Mouse (Mus musculus) layer of hippocampus, adult 8-10 months (tissue): Measurements from ENCODE around the gene Lrch1. TPM values are rescaled to one million over a fixed set of nuclear protein-coding genes. Genes with fewer than 3 reads are reported as not detected.

ENCODE experiments used
- DNase-seq, 2 experiments: peaks; one replicate each; pipeline ENCODE4 v3.0.0; 2022; ENCODE audit warnings: low spot score in 2 of 2
- total RNA-seq, 4 experiments: library from RNA; stranded (reverse); gene quantifications; 2 replicates each; pipeline ENCODE4 v1.2.4; 2022

The Lrch1 gene
- total RNA-seq, 4 experiments from 2014 or later = 14.8 to 43.1 (median 18.3) TPM

DNA sequence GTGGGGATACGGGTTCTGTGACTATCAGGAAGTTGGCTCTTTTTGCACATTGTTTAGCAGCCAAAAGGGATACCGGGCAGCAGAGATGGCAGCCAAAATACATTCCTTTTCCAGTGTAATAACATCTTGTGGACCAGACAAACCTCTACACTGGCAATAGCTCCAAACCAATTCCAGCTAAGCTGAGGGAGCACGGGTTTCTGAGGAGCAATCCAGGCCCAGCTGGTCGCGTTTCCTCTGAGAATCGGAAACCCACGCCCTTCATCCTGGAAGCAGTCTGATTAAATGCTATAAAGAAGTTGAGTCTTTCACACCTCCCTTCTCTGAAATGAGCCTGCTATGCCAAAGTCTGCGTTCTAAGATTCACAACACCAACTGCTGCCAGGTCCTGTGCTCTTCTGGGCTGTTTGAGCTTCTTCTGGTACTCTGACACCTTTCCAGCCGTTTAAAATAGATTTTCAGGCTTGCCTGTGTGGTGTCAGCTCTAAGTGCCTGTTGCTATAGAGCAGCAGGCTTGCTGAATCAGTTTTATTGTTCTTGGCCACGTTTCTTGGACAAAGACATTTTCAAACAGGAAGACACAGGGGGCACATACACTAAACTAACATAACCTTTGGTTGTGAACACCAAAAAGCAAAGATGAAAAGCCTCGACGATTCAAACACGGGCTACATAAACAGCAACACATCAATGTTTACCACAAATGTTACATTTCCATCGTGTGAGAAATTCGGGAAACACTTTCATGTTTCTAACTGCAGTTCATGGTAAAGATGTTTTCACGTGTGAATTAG lies 94.5 kb downstream of the Lrch1 start:
- peak; percentile 35 to 37 for DNase-seq

DNA sequence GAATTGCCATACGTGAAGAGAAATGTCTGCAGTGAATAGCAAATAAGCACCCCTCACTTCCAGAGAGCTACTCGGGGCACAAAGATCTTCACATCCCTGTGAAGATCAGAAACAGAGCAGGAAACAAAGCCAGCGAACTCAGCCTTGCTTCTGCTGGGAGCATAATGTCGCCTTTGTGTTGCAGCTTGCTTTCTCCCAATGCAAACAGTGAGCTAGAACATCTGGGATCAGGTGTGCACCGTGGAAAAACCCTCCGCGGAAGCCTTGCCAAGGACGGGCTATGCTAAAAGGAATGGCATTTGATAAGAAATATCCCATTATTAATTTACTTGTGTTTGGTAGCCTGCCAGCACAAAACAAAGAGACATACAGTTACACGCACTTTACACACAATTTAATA lies 95.8 kb downstream of the Lrch1 start:
- DNase-seq = no peak

DNA sequence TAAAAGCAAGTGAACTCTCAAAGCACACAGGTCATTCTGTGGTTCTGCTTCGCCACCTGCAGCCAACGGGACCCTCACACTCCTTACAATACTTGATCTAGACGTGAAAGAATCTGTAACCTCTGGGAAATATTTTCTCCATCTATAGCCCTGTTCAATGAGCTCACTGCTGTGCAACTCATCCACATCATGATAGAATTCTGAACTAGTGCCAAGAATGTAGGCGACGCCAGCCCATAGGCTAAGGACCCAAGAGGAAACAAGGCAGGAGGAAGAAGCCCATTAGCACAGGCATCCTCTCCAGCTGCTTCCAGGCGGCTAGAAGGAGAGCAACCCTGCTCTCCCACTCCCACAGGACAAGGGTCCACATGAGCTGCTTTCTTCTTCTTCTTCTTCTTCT lies 98.7 kb downstream of the Lrch1 start:
- DNase-seq = no peak

DNA sequence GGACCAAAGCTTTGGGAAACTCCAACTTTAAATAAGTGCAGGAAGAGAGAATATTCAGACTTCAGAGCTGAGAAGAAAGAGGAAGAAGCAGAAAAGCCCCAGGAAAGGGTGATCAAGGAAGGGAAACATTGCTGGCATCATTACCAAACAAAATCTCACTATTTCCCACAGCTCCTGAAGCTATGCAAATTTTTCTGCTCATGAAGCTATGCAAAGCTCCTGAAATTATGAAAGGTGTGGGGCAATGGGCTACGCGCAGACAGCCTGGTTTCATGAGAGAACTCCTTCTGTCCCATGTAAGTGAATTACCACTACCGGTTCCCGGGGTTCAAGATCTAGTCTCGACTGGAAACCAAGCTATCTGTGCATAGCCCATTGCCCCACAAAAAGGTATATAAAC lies 99.5 kb downstream of the Lrch1 start:
- DNase-seq = no peak

DNA sequence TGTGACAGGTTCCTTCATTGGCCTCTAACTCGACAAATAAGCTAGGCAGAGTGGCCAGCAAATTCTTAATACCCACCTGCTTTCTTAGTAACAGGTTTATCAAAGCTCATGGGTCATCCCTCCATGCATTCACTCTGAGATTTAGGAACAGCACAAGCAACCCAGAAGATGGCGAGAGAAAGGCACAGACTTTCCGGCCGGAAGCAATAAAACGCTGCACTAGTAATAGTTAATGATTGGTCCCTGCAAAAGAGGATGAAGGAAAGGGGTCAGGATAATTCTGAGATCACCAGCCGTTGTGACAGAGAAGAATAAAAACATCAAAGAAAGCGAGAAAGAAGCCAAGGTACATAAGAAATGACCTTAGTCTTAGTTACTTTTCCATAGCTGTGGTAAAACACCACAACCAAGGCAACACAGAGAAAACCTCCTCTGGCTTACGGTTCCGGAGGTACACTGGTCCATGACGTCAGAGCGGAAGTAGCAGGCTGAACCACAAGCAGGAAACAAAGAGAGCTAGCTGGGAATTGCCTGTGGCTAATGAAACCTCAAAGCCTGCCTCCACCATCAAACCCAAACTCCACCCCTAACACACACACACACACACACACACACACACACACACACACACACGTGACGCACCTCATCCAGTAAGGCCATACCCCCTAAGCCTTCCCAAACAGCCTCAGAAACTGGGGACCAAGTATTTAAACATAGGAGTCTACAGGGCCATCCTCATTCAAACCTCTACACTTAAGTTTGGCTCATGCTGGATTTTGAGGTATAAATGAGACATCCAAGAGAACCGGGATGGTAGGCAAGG lies 100.2 kb downstream of the Lrch1 start:
- no peak for DNase-seq

DNA sequence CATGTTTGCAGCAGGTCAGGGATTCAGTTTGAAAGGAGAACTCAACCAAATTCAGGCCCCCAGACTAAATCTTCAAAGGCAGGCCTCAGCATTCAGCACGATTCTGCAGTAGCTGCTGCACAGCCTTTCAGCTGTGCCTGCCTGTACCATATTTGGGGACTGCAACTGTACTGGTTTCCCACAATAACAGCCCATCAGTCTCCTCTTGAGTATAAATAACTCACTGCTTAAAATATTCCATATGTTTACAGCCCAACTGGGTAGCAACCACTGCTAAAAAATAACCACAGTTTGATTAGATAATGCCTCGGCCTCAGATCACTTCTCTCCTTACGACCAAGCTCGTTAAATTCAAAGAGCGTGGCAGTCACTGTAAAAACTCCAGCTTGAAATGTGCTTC lies 101.0 kb downstream of the Lrch1 start:
- DNase-seq = no peak

DNA sequence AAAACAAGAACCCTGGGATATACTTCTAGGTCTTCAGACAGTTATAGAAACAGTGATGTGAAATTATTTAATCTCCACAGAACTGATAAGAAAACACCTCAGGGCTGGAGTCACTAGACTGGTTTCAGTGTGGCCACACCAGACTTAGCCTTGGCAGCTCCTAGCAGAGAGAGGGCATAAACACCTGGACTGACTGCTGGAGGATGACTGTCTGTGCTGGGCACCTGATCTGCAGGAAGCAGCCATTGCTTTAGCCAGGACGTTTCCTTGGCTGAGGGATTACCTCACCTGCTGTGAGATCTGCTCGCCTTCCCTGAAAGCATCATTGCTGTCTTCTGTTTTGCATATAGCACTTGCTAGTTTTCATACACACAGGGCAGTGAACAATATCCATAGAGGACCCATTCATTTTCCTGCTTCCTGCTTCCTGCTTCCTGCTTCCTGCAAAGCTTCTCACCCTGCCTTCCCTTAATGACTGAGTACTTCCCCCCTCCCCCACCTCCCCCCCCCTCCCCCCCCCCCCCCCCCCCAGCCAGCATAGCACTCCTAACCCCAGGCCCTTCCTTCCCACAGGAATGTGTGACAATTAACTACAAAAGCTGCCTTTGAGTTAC lies 101.9 kb downstream of the Lrch1 start:
- no peak for DNase-seq

DNA sequence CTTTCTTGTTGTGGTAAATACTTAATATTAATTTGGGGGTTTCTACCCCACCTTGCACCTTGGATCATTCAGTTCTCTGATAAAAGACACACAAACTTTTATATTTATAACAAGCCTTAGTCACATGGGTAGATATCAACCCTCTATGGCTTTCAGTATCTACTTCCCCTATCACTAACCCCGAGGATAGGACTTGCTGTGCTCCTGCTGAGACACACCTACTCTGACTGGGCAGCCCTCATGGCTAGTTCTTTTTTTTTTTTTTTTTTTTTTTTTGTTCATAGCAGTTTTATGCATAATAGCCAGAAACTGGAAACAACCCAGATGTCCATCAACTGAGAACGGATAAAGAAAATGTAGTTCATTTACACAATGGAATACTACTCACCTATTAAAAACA lies 106.0 kb downstream of the Lrch1 start:
- no peak for DNase-seq

DNA sequence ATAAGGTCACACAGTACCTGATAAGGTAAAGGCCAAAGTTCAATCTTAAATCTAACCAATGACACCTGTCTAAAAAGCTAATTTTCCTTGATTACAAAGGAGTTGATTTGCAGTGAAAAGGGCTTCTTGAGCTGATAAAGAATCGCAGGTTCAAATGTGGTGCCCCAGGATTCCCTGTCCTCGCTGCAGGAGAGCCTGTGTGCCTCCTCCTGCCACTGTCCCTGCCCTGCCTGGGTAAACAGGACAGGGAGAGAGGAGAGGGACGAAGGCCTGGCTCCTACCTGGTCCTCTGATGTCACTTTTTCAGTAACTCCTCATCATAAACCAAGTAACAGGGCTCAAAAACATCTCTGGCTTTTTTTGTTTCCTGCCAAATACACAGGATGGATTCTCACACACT lies 106.4 kb downstream of the Lrch1 start:
- DNase-seq = no peak

DNA sequence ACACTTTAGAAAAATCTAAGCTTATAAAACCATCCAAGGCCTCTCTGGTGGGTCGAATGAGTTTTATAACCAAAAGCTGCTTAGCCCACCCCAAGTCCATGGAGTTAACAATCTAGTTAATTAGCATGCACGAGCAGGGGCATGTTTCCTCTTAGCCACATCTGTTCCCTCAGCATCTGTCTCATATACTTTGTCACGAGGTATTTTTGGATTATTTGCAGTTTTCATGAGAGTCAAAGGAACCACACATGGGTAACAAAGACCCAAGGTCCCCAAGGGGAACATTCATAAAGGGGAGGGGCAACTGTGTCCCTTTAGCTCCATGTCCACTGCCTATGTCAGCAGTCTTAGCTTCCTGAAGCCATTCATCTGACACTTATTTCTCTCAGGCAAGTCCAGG lies 106.9 kb downstream of the Lrch1 start:
- no peak for DNase-seq

DNA sequence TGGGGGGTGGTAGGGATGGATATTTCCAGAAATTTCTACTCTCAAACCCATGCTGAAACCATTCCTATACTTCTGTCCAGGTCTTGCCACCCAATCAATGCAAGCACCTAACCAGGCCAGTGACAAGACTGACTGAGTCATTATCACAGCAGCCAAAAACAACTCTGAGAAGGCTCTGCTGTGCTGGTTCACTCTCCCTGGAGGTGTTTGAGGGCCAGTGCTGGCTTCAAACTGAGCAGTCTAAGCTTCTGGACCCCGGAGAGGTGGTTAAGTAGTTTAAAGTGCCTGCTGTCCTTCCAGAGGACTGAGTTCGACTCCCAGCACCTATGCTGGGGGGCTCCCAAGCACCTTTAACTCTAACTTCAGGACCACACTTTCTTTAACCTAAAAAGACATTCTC lies 107.3 kb downstream of the Lrch1 start:
- DNase-seq = no peak

DNA sequence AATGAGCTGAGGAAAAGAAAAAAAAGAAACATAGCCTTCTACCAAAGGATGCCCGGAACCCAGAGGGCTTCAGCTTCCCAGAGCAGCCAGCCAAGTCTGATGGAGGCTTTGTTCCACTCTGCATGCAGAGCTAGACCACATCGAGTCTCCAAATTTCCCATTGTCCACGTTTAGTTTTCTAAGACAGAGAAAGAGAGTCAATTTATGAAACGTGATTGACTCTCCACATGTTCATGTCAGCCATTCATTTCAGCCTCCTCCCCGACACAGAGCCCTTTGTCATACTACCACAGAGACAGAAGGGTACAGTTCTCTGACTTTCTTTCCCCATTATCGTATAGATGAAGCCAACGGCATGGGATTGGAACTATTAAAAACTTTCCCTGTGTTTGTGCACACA lies 108.9 kb downstream of the Lrch1 start:
- no peak for DNase-seq

DNA sequence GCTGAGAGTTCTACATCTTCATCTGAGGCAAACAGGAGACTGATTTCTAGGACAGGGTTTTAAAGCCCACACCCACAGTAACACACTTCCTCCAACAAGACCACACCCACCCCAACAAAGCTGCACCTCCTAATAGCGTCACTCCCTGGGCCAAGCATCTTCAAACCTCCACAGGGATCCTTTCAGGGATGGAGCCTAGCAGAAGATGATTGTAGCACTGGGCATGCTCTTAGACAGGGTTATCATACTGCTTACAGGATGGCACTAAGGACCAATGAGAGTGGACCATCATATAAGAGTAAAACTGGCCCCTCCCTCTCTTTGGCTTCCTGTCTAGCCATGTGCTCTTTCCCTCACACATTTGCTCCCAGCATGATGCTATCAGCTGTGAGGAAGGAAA lies 112.7 kb downstream of the Lrch1 start:
- DNase-seq = no peak

DNA sequence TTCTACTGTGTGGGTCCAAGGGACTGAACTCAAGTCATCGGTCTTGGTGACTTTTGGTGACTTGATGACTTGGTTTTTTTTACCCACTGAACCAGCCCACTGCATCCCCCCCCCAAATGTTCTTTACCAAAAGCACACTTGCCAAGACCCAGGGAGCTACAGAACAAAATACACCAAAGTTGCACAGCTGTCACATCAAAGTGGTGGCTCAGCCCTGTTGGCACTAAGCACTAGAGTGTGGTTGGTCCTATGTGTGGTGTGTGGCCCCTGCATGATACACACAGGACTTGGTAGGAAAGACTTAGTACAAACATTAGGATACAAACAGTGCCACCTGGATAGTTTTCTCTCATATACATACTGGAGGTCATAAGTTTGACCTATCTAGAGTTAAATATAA lies 113.5 kb downstream of the Lrch1 start:
- no peak for DNase-seq

DNA sequence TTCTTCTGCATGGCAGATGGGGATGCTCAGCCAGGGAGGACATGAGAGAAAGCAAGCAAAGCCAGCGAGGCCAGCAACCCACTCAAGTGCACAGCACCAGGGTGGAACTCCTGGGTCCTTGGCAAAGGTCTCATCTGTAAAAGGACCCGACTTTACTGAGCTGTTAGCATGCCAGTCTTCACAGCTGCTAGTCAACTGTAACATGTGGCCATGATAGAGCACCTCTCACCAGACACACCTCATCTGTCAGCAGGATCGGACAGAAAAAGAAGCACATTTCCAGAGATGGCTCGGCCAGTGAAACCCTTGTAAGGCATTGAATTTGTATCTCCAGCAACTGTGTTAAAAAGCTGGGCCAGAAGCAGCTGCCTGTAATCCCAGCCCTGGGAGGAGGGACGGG lies 116.0 kb downstream of the Lrch1 start:
- DNase-seq = no peak

DNA sequence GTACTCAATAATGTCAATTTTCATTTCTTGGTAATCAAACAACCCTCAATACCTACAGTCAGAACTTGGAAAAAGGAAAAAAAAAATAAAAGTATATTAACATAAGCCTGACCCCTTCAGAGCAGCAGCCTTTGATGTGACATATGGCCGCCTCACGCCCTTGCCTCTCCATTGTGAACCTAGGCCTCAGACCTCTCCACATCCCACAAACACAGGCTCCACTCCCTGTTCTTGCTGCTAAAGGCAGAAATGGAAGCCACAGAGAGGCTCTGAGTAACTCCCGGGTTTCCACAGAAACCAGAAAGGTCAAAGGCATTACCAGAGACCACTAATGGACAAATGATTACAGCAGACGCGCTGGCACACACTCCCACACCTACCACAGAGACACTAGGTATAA lies 116.6 kb downstream of the Lrch1 start:
- DNase-seq = no peak

DNA sequence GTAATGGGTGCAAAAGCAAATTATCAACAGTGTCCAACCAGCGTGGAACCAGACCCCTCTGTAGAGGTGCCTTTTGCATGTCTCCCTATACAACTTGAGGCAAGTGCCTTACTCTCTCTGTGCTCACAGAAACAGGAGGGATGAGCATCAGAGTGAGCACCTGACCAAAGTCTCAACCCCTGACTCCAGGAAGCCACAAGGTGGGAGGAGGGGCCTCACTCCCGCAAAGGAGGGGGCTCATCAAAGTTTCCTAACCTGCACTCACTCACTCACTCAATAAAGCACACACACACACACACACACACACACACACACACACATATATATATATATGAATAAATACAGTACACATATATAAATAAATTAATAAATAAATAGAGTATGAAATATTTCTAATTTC lies 117.1 kb downstream of the Lrch1 start:
- DNase-seq = no peak

DNA sequence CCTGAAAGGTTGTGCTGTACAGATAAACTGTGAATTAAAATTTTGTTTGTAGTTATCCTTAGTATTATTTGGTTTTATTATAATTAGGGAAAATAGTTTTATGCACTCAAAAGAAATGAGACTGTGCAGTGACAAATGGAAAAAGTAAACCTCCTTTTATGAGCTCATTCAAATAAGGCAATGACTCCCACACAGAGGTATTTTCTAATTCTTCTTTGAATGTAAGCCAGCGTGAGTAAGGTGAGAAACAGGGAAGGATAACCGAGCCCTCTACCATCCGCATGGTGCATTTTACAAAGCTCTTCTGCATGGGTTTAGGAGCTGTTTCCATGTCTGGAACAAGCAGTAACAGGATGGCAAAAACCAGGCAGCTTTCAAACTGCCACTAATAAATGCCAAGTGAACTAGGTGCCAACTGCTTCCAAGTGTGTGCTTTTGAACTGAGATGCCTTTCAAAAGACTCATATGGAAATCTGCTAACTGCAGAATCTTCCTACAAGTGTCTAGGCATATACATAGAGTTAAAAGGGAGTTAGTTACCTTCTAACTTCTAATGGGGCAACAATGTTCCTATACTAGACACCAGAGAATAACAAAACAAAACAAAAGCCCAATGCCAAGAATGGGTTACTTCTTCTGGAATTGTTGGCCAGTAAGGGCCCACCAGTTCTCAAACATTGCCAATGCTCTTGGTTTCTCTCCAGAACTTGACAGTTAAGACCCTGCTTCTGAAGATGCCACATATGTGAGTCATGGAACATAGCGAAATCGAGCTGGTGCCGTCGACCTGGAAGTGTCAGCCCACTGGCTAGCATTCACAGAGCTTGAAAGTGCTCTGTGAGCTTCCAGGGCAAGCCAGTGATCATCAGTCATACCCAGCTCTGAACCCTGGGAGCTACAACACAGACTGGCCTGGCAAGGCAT lies 124.7 kb downstream of the Lrch1 start:
- DNase-seq = peak in 1 of 2 experiments; percentile 18

DNA sequence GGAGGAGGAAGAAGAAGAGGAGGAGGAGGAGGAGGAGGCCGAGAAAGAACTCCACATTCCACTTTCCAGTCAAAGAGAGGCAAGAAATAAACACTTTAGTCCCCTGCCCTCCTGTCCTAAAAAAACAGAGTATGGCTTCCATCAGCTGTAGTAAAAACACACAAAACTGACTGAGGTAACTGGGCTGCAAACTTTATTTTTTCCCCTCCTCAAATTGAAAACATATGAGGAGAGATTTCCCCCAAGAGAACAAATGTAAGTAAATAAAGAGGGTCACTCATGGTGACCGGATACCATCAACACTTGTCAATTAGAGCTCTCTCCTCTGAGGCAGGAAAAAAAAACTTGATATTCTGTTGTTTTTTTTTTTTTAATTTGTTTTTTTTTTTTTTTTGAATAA lies 125.6 kb downstream of the Lrch1 start:
- DNase-seq = no peak

DNA sequence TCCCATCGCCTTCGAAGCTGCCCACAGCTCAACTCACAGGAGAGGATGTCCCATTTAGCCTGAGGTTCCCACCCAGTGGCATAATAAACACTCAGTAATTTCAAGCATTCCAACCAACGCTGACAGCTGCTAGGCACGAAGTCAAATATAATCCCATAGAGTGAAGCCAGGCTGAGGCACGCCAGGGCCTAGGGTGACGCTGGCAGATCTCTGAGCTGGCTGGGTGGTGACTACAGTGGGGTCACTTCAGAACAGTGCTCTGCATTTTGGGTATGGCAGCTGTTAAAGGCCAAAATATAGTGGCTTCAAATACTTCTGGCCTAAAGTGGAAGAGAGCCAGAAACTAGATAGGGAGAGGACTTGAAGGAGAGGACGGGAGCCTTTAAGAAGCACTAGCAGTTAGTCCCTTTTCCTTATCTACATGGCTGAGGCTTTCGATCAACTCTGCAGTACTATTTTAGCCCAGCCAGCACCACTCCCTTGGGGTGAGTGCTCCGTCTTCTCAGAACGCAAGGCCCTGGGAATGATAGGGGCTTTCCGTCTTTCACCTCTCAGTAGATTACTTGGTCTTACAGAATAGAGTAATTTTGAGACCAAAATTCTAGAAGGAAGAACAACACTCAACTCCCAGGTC lies 127.4 kb downstream of the Lrch1 start:
- DNase-seq = no peak

DNA sequence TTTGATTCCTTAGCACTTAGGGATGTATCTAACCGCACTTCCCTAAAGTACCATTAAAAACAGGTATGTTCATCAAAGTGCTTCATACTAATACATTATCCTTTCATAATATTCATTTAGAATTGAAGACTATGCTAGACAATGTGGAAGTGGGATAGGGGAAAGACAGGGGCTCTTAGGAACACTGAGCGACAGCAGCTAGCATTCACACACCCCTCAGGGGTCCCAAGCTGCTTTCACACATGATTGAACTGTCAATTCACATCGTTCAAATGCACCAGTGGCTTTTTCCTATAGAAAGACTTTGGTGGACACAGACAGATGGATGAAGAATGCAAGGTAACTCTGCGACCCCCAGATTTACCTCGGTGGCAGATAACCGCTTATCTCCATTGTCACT lies 131.0 kb downstream of the Lrch1 start:
- no peak for DNase-seq
